Mouse (Mus musculus): ENCODE measurements at regions not wholly inside any gene's neighbourhood (a gene's known extent, or its start where the extent isn't known, plus 50 kb on each side); places are given as distances from the start of the nearest gene placed in this dataset.

GRCm38 (mm10) chr3:38543816-38544215 is 59.2 kb upstream of the Ankrd50 start:
- TF ChIP-seq EP300 (IDR thresholded peaks at IDR 0.05; ENCODE audit: low read depth) (no peak), CTCF (IDR thresholded peaks at IDR 0.05; ENCODE audit: low read depth) (no peak)
